Mouse (Mus musculus) limb, embryonic 10.5 days (tissue): ENCODE measurements at regions not wholly inside any gene's neighbourhood (a gene's known extent, or its start where the extent isn't known, plus 50 kb on each side); places are given as distances from the start of the nearest gene placed in this dataset.

Experiments used
- DNase-seq: peaks from one replicate; pipeline ENCODE4 v3.0.0-alpha.2; 2017; ENCODE audit warnings: low spot score
- H3K27ac ChIP-seq: fragments of 300-500 bp; sonication (generic); 2 replicates; pipeline ENCODE4 v1.5.1; 2016; ENCODE audit warnings: mild to moderate bottlenecking
- H3K27me3 ChIP-seq: fragments of 300-500 bp; sonication (generic); 2 replicates; pipeline ENCODE4 v1.6.1; 2016; ENCODE audit warnings: low read depth, mild to moderate bottlenecking; ENCODE audit not compliant: poor library complexity, severe bottlenecking
- H3K36me3 ChIP-seq: fragments of 300-500 bp; sonication (generic); 2 replicates; pipeline ENCODE4 v1.6.1; 2016; ENCODE audit warnings: mild to moderate bottlenecking, moderate library complexity
- H3K4me1 ChIP-seq: fragments of 300-500 bp; sonication (generic); 2 replicates; pipeline ENCODE4 v1.6.1; 2016
- H3K4me3 ChIP-seq: fragments of 300-500 bp; sonication (generic); 2 replicates; pipeline ENCODE4 v1.5.1; 2016; ENCODE audit warnings: mild to moderate bottlenecking, moderate library complexity
- H3K9me3 ChIP-seq: fragments of 300-500 bp; sonication (generic); replicated peaks from 2 replicates; pipeline ENCODE4 v1.6.1; 2016; ENCODE audit warnings: mild to moderate bottlenecking
- WGBS: fragments of 180-500 bp; shearing (Covaris S2); methylation state at CpG from one replicate; pipeline ENCODE4 v1.1.7; 2016; 5-methylcytosine and 5-hydroxymethylcytosine counted together

- no peak for DNase-seq
- no peak overlapping the region for H3K4me3 ChIP-seq
- no peaks in the 10 kb centered on the region for H3K27me3 ChIP-seq
- no peak overlapping the region for H3K27ac ChIP-seq
- no peaks in the 10 kb centered on the region for H3K36me3 ChIP-seq
- 87% methylated on average over 7 of the region's 7 CpGs for WGBS
- peaks cover 8% of the 10 kb centered on the region; the same call in 1 of the 2 replicates for H3K4me1 ChIP-seq
- no peaks in the 10 kb centered on the region for H3K9me3 ChIP-seq
Observed at GRCm38 (mm10) chr2:17838381-17838680, 107.1 kb upstream of the Nebl start.

DNA sequence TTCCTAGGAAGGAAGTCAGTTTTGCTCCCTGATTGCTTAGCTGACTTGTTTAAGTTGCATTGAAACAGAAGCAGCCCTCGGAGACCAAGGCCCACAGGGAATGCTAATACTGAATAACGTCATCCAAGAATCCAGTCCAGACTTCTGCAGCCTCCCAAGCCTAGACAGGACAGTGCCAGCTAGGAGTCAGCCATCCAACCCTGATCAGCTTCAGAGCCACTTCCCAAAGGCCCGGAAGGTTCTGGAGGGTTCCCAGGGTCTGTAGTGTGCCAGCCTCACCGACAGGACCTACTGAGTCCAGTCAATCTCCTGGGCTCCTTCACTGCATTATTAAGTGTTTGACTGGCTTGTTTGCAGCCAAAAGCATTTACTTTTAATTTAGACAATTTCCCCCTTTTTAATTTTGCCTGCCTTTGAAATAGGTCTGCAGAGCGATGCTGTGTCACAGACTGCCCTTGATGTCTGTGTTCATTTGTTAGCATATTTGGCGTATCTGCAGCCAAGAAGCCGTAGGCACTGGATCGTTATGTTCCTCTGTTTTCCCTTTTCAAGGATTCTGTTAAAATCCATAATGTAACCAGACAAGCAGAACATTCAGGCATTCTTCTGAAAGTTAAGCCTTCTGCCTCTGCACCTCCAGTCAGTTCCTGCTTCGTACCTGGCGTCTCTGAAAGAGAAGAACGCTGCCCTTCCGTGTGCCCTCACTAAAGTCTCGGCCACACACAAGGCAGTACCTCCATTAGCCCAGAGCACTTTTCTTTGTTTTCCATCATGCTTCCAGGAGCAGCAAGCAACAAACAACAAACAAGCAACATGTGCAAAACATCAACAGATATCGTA, 106.5 kb upstream of the Nebl start:
- Histone ChIP-seq H3K4me1 (peaks cover 8% of the 10 kb centered on the region; the same call in 1 of the 2 replicates), H3K27ac (no peak overlapping the region)
- WGBS, result 79% methylated on average over 14 of the region's 14 CpGs

GRCm38 (mm10) chr2:17832726-17833125, 101.5 kb upstream of the Nebl start:
- Histone ChIP-seq H3K9me3 (no peaks in the 10 kb centered on the region), H3K36me3 (no peaks in the 10 kb centered on the region), H3K4me1 (no peaks in the 10 kb centered on the region), H3K27me3 (no peaks in the 10 kb centered on the region), H3K27ac (no peak overlapping the region), H3K4me3 (no peak overlapping the region)
- DNase-seq, result no peak
- WGBS, result 77% methylated on average over 3 of the region's 3 CpGs

More for the DNA sequence above, 106.5 kb upstream of the Nebl start:
- Histone ChIP-seq H3K36me3 (no peaks in the 10 kb centered on the region), H3K27me3 (no peaks in the 10 kb centered on the region), H3K9me3 (no peaks in the 10 kb centered on the region), H3K4me3 (no peak overlapping the region)
- DNase-seq, result no peak

GRCm38 (mm10) chr2:17830216-17830615, 99.0 kb upstream of the Nebl start:
- no peak overlapping the region for H3K27ac ChIP-seq
- no peak for DNase-seq
- no peaks in the 10 kb centered on the region for H3K9me3 ChIP-seq
- no peak overlapping the region for H3K4me3 ChIP-seq
- no peaks in the 10 kb centered on the region for H3K36me3 ChIP-seq
- WGBS, result 91% methylated on average over 5 of the region's 5 CpGs
- no peaks in the 10 kb centered on the region for H3K27me3 ChIP-seq
- H3K4me1 ChIP-seq, result no peaks in the 10 kb centered on the region

- H3K9me3 ChIP-seq, result no peaks in the 10 kb centered on the region
- WGBS, result 95% methylated on average over 2 of the region's 2 CpGs
- H3K27ac ChIP-seq, result no peak overlapping the region
- H3K27me3 ChIP-seq, result no peaks in the 10 kb centered on the region
- no peak for DNase-seq
- no peaks in the 10 kb centered on the region for H3K36me3 ChIP-seq
- no peak overlapping the region for H3K4me3 ChIP-seq
- H3K4me1 ChIP-seq, result no peaks in the 10 kb centered on the region
Observed at GRCm38 (mm10) chr2:17825271-17825670, 94.0 kb upstream of the Nebl start.

DNA sequence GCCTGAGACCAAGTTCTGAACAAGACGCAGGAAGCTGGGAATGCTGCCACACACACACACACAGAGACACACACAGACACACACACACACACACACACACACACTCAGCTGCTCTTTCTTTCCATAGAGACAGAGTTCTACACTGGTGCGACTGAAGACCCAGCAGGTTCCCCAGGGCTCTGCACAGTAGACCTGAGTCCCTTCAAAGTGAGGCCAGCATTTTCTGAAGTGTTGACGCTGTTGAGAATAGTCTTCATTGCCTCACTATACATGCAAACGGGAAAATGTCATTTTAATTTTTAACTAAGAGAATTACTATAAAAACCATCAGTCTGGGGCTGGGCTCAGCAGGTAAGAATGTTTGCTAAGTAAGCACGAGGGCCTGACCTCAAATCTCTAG, 92.9 kb upstream of the Nebl start:
- 88% methylated on average over 5 of the region's 5 CpGs for WGBS
- no peak for DNase-seq

GRCm38 (mm10) chr2:17822621-17823006, 91.3 kb upstream of the Nebl start:
- H3K4me1 ChIP-seq, result no peaks in the 10 kb centered on the region
- H3K36me3 ChIP-seq, result no peaks in the 10 kb centered on the region
- H3K27ac ChIP-seq, result no peak overlapping the region
- WGBS, result 89% methylated on average over 4 of the region's 4 CpGs
- DNase-seq, result no peak
- H3K9me3 ChIP-seq, result no peaks in the 10 kb centered on the region
- no peaks in the 10 kb centered on the region for H3K27me3 ChIP-seq
- H3K4me3 ChIP-seq, result no peak overlapping the region

More for the DNA sequence above, 92.9 kb upstream of the Nebl start:
- Histone ChIP-seq H3K36me3 (no peaks in the 10 kb centered on the region), H3K9me3 (no peaks in the 10 kb centered on the region), H3K27me3 (no peaks in the 10 kb centered on the region), H3K4me3 (no peak overlapping the region), H3K4me1 (no peaks in the 10 kb centered on the region), H3K27ac (no peak overlapping the region)

DNA sequence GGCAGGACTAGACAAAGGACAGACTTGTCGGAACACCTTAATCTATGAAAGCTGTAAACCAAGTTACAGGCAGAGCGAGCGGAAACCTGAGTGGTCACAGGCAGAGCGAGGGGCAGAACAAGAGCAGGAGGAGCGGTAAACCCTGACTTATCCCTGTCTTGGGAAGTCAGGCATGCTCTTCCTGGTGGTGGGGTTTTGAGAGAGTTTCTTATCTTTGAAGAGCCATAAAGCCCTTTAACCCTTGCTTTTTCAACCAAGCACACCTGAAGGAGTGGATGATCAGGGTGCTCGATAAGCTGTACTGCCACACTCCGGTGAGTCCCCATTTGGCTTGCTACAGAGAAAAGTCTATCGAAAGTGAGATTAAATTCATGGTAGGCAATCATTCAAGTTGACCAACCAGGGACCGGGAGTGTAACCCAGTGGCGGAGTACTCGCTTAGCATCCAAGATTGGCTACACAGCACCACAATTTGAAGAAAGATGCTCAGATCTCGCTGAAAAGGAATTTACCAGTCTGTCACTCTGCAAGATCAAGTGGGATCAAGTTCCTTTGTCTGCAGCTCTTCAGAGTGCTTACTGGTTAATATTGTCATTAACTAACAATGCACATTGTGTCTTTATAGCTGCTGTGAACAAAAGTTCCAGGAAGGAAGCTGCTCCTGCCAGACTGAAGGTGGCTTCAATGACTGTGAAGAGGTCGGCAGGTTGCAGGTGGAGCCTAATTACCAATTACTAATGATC, 90.8 kb upstream of the Nebl start:
- Histone ChIP-seq H3K4me1 (no peaks in the 10 kb centered on the region), H3K9me3 (no peaks in the 10 kb centered on the region), H3K27ac (no peak overlapping the region), H3K36me3 (no peaks in the 10 kb centered on the region), H3K27me3 (no peaks in the 10 kb centered on the region), H3K4me3 (no peak overlapping the region)
- 89% methylated on average over 13 of the region's 13 CpGs for WGBS
- DNase-seq, result no peak

- 33% methylated on average over 7 of the region's 7 CpGs for WGBS
- Histone ChIP-seq H3K36me3 (no peaks in the 10 kb centered on the region), H3K27ac (peak overlapping the region; percentile 58), H3K27me3 (no peaks in the 10 kb centered on the region), H3K4me3 (no peak overlapping the region), H3K4me1 (peaks cover 17% of the 10 kb centered on the region), H3K9me3 (no peaks in the 10 kb centered on the region)
- DNase-seq, result no peak
Observed at GRCm38 (mm10) chr2:17811943-17812670, 80.8 kb upstream of the Nebl start.
